Mouse (Mus musculus) liver, postnatal 0 days (tissue): ENCODE measurements at regions not wholly inside any gene's neighbourhood (a gene's known extent, or its start where the extent isn't known, plus 50 kb on each side); places are given as distances from the start of the nearest gene placed in this dataset.

Experiments
- ATAC-seq: fragments of 200-750 bp; cut with Nextera tagmentation; 2 replicates; pipeline ENCODE4 v1.8.0; 2017; ENCODE audit warnings: mild to moderate bottlenecking, moderate library complexity
- DNase-seq: peaks from one replicate; pipeline ENCODE4 v3.0.0-alpha.2; 2016
- H3K27ac ChIP-seq: fragments of 300-500 bp; sonication (generic); 2 replicates; pipeline ENCODE4 v1.5.1; 2014; ENCODE audit warnings: antibody characterized with exemption, moderate library complexity, mild to moderate bottlenecking, low read depth
- H3K27me3 ChIP-seq: fragments of 300-500 bp; sonication (generic); 2 replicates; pipeline ENCODE4 v1.6.1; 2014; ENCODE audit warnings: low read length, control low read depth, mixed read lengths; ENCODE audit not compliant: insufficient read depth
- H3K36me3 ChIP-seq: fragments of 300-500 bp; sonication (generic); replicated peaks from 2 replicates; pipeline ENCODE4 v1.6.1; 2014; ENCODE audit warnings: mild to moderate bottlenecking, control low read depth, low read length, moderate library complexity, mixed read lengths; ENCODE audit not compliant: insufficient read depth
- H3K4me1 ChIP-seq: fragments of 300-500 bp; sonication (generic); 2 replicates; pipeline ENCODE4 v1.6.1; 2014; ENCODE audit warnings: antibody characterized with exemption, mild to moderate bottlenecking, control low read depth; ENCODE audit not compliant: insufficient read depth
- H3K4me2 ChIP-seq: fragments of 300-500 bp; sonication (generic); 2 replicates; pipeline ENCODE4 v1.6.1; 2014; ENCODE audit warnings: low read depth, mild to moderate bottlenecking, low read length, moderate library complexity, mixed read lengths
- H3K4me3 ChIP-seq: fragments of 300-500 bp; sonication (generic); 2 replicates; pipeline ENCODE4 v1.5.1; 2014; ENCODE audit warnings: low read depth, low read length
- H3K9ac ChIP-seq: fragments of 300-500 bp; sonication (generic); replicated peaks from 2 replicates; pipeline ENCODE4 v1.6.1; 2014; ENCODE audit warnings: mild to moderate bottlenecking, moderate library complexity
- H3K9me3 ChIP-seq: fragments of 300-500 bp; sonication (generic); 2 replicates; pipeline ENCODE4 v1.6.1; 2016; ENCODE audit warnings: mild to moderate bottlenecking, control low read depth, low read length, mixed read lengths
- CTCF ChIP-seq: sonication (generic); IDR thresholded peaks from 2 replicates; pipeline ENCODE4 v1.5.1; 2016; ENCODE audit warnings: antibody characterized with exemption, low read depth
- EP300 ChIP-seq: IDR thresholded peaks from 2 replicates; pipeline ENCODE4 v1.6.1; 2016; ENCODE audit warnings: antibody characterized with exemption, low read depth, mild to moderate bottlenecking
- WGBS: fragments of 180-500 bp; shearing (Covaris S2); extraction: QIAGEN DNeasy Blood & Tissue Kit; methylation state at CpG from one replicate; pipeline ENCODE4 v1.1.7; 2014; ENCODE audit not compliant: insufficient replicate concordance; 5-methylcytosine and 5-hydroxymethylcytosine counted together

GRCm38 (mm10) chr10:83888587-83888986 lies 165.9 kb downstream of the 1500009L16Rik start:
- H3K9me3 ChIP-seq = no peaks in the 10 kb centered on the region
- TF ChIP-seq EP300 (no peak), CTCF (no peak)
- no peak overlapping the region for H3K9ac ChIP-seq
- H3K36me3 ChIP-seq = no peaks in the 10 kb centered on the region
- H3K27me3 ChIP-seq = no peaks in the 10 kb centered on the region
- DNase-seq = no peak
- H3K4me1 ChIP-seq = no peaks in the 10 kb centered on the region
- no peak overlapping the region for H3K27ac ChIP-seq
- WGBS = 76% methylated on average over 6 of the region's 6 CpGs
- no peak overlapping the region for H3K4me3 ChIP-seq
- ATAC-seq = no peak
- H3K4me2 ChIP-seq = no peak overlapping the region

GRCm38 (mm10) chr10:83895741-83896150 lies 173.1 kb downstream of the 1500009L16Rik start:
- H3K4me1 ChIP-seq = no peaks in the 10 kb centered on the region

GRCm38 (mm10) chr10:83896160-83896559 lies 173.5 kb downstream of the 1500009L16Rik start:
- Histone ChIP-seq H3K36me3 (no peaks in the 10 kb centered on the region), H3K4me2 (no peak overlapping the region), H3K4me1 (no peaks in the 10 kb centered on the region), H3K9ac (no peak overlapping the region), H3K27ac (no peak overlapping the region), H3K4me3 (no peak overlapping the region), H3K27me3 (0 out of 2 replicates have a peak, but pooled peaks cover 2% of the 10 kb centered on the region), H3K9me3 (no peaks in the 10 kb centered on the region)
- 61% methylated on average over 5 of the region's 5 CpGs for WGBS
- no peak for ATAC-seq
- DNase-seq = no peak
- no peak for TF ChIP-seq EP300
- no peak for TF ChIP-seq CTCF

More at GRCm38 (mm10) chr10:83895741-83896150, 173.1 kb downstream of the 1500009L16Rik start:
- Histone ChIP-seq H3K36me3 (no peaks in the 10 kb centered on the region), H3K4me2 (no peak overlapping the region), H3K9me3 (no peaks in the 10 kb centered on the region), H3K27me3 (0 out of 2 replicates have a peak, but pooled peaks cover 2% of the 10 kb centered on the region), H3K27ac (no peak overlapping the region), H3K4me3 (no peak overlapping the region), H3K9ac (no peak overlapping the region)
- DNase-seq (no peak), ATAC-seq (no peak)
- 74% methylated on average over 3 of the region's 3 CpGs for WGBS
- TF ChIP-seq CTCF (no peak), EP300 (no peak)

- no peaks in the 10 kb centered on the region for H3K4me1 ChIP-seq
- H3K4me3 ChIP-seq = no peak overlapping the region
- H3K27ac ChIP-seq = no peak overlapping the region
- H3K27me3 ChIP-seq = 0 out of 2 replicates have a peak, but pooled peaks cover 2% of the 10 kb centered on the region
- no peak for TF ChIP-seq CTCF
- TF ChIP-seq EP300 = no peak
- ATAC-seq (no peak), DNase-seq (no peak)
- no peak overlapping the region for H3K4me2 ChIP-seq
- H3K9ac ChIP-seq = no peak overlapping the region
- no peaks in the 10 kb centered on the region for H3K9me3 ChIP-seq
- no peaks in the 10 kb centered on the region for H3K36me3 ChIP-seq
- 66% methylated on average over 6 of the region's 6 CpGs for WGBS
These were observed 174.9 kb downstream of the 1500009L16Rik start for GRCm38 (mm10) chr10:83897558-83897957.

- no peak overlapping the region for H3K9ac ChIP-seq
- 71% methylated on average over 8 of the region's 8 CpGs for WGBS
These were observed 184.1 kb downstream of the 1500009L16Rik start for GRCm38 (mm10) chr10:83906751-83907150.

GRCm38 (mm10) chr10:83910649-83911370 lies 188.1 kb downstream of the 1500009L16Rik start:
- Histone ChIP-seq H3K27me3 (no peaks in the 10 kb centered on the region), H3K4me1 (no peaks in the 10 kb centered on the region), H3K4me3 (no peak overlapping the region), H3K9ac (no peak overlapping the region), H3K27ac (no peak overlapping the region), H3K9me3 (no peaks in the 10 kb centered on the region), H3K4me2 (no peak overlapping the region), H3K36me3 (no peaks in the 10 kb centered on the region)
- DNase-seq (no peak), ATAC-seq (no peak)
- TF ChIP-seq EP300 = no peak
- TF ChIP-seq CTCF = no peak
- WGBS = 70% methylated on average over 10 of the region's 10 CpGs

More at GRCm38 (mm10) chr10:83906751-83907150, 184.1 kb downstream of the 1500009L16Rik start:
- TF ChIP-seq CTCF = no peak
- no peak for TF ChIP-seq EP300
- no peak overlapping the region for H3K4me3 ChIP-seq
- no peaks in the 10 kb centered on the region for H3K4me1 ChIP-seq
- ATAC-seq (no peak), DNase-seq (no peak)
- no peaks in the 10 kb centered on the region for H3K27me3 ChIP-seq
- no peak overlapping the region for H3K4me2 ChIP-seq
- no peak overlapping the region for H3K27ac ChIP-seq
- no peaks in the 10 kb centered on the region for H3K9me3 ChIP-seq
- no peaks in the 10 kb centered on the region for H3K36me3 ChIP-seq
